Mouse (Mus musculus): ENCODE measurements around the gene Pcp4l1.

Pcp4l1 gene

GRCm38 (mm10) chr1:171221281-171222193 lies 25.5 kb upstream of the Pcp4l1 start:
- no peak for DNase-seq (ENCODE audit: low read depth, low spot score)

GRCm38 (mm10) chr1:171220871-171221270 lies 24.8 kb upstream of the Pcp4l1 start:
- peak; percentile 45 for DNase-seq (ENCODE audit: low read depth, low spot score)

- DNase-seq (ENCODE audit: low read depth, low spot score): no peak
Measured at GRCm38 (mm10) chr1:171216241-171216955, 20.3 kb upstream of the Pcp4l1 start.

- DNase-seq (ENCODE audit: low read depth, low spot score): no peak
Measured at GRCm38 (mm10) chr1:171213801-171214496, 17.9 kb upstream of the Pcp4l1 start, which contains the start of gene Nr1i3. TSS of gene Nr1i3 (plus strand) at chr1:171213970.

- no peak for DNase-seq (ENCODE audit: low read depth, low spot score)
Measured at GRCm38 (mm10) chr1:171212854-171213253, 16.8 kb upstream of the Pcp4l1 start.

- DNase-seq (ENCODE audit: low read depth, low spot score): no peak
Measured at GRCm38 (mm10) chr1:171209409-171209808, 13.3 kb upstream of the Pcp4l1 start.

GRCm38 (mm10) chr1:171205704-171206493 lies 9.8 kb upstream of the Pcp4l1 start:
- DNase-seq (ENCODE audit: low read depth, low spot score): no peak

GRCm38 (mm10) chr1:171204249-171204644 lies 8.2 kb upstream of the Pcp4l1 start:
- DNase-seq (ENCODE audit: low read depth, low spot score): no peak

GRCm38 (mm10) chr1:171203471-171204248 lies 7.6 kb upstream of the Pcp4l1 start:
- DNase-seq (ENCODE audit: low read depth, low spot score): no peak

GRCm38 (mm10) chr1:171200769-171201168 lies 4.7 kb upstream of the Pcp4l1 start:
- no peak for DNase-seq (ENCODE audit: low read depth, low spot score)

- DNase-seq (ENCODE audit: low read depth, low spot score): no peak
Measured at GRCm38 (mm10) chr1:171199532-171199931, 3.5 kb upstream of the Pcp4l1 start.

- no peak for DNase-seq (ENCODE audit: low read depth, low spot score)
Measured at GRCm38 (mm10) chr1:171195046-171195822, 834 bp downstream of the Pcp4l1 start.

- no peak for DNase-seq (ENCODE audit: low read depth, low spot score)
Measured at GRCm38 (mm10) chr1:171193911-171194830, 1.9 kb downstream of the Pcp4l1 start.

GRCm38 (mm10) chr1:171193093-171193840 lies 2.8 kb downstream of the Pcp4l1 start:
- DNase-seq (ENCODE audit: low read depth, low spot score): no peak

GRCm38 (mm10) chr1:171192283-171192682 lies 3.8 kb downstream of the Pcp4l1 start:
- DNase-seq (ENCODE audit: low read depth, low spot score): no peak

GRCm38 (mm10) chr1:171190832-171191231 lies 5.2 kb downstream of the Pcp4l1 start:
- DNase-seq (ENCODE audit: low read depth, low spot score): no peak

GRCm38 (mm10) chr1:171189476-171190114 lies 6.5 kb downstream of the Pcp4l1 start:
- no peak for DNase-seq (ENCODE audit: low read depth, low spot score)

All from brain, embryonic 18.5 days (tissue).